Mouse (Mus musculus): ENCODE data around the gene Chrne.

Chrne gene

GRCm38 (mm10) chr11:70591733-70592132 lies 27.3 kb downstream of the Chrne start:
- Histone ChIP-seq H3K36me3 (ENCODE audit: control insufficient read depth, insufficient read depth, low read length, poor library complexity, severe bottlenecking) (no peaks in the 10 kb centered on the region), H3K27me3 (ENCODE audit: control insufficient read depth, insufficient read depth, low read length, poor library complexity, severe bottlenecking) (no peaks in the 10 kb centered on the region)
- no peak for DNase-seq (ENCODE audit: low read depth, low spot score)

GRCm38 (mm10) chr11:70586954-70587353 lies 32.1 kb downstream of the Chrne start:
- no peaks in the 10 kb centered on the region for H3K36me3 ChIP-seq (ENCODE audit: control insufficient read depth, insufficient read depth, low read length, poor library complexity, severe bottlenecking)
- no peaks in the 10 kb centered on the region for H3K27me3 ChIP-seq (ENCODE audit: control insufficient read depth, insufficient read depth, low read length, poor library complexity, severe bottlenecking)
- DNase-seq (ENCODE audit: low read depth, low spot score), result no peak

- Histone ChIP-seq H3K27me3 (ENCODE audit: control insufficient read depth, insufficient read depth, low read length, poor library complexity, severe bottlenecking) (no peaks in the 10 kb centered on the region), H3K36me3 (ENCODE audit: control insufficient read depth, insufficient read depth, low read length, poor library complexity, severe bottlenecking) (no peaks in the 10 kb centered on the region)
- no peak for DNase-seq (ENCODE audit: low read depth, low spot score)
These were observed 32.8 kb downstream of the Chrne start for GRCm38 (mm10) chr11:70586261-70586660.

GRCm38 (mm10) chr11:70585457-70585856 lies 33.6 kb downstream of the Chrne start:
- DNase-seq (ENCODE audit: low read depth, low spot score), result no peak
- Histone ChIP-seq H3K36me3 (ENCODE audit: control insufficient read depth, insufficient read depth, low read length, poor library complexity, severe bottlenecking) (no peaks in the 10 kb centered on the region), H3K27me3 (ENCODE audit: control insufficient read depth, insufficient read depth, low read length, poor library complexity, severe bottlenecking) (no peaks in the 10 kb centered on the region)

GRCm38 (mm10) chr11:70583775-70584174 lies 35.2 kb downstream of the Chrne start:
- H3K36me3 ChIP-seq (ENCODE audit: control insufficient read depth, insufficient read depth, low read length, poor library complexity, severe bottlenecking), result no peaks in the 10 kb centered on the region
- DNase-seq (ENCODE audit: low read depth, low spot score), result no peak

GRCm38 (mm10) chr11:70583022-70583714 lies 35.8 kb downstream of the Chrne start:
- no peaks in the 10 kb centered on the region for H3K27me3 ChIP-seq (ENCODE audit: control insufficient read depth, insufficient read depth, low read length, poor library complexity, severe bottlenecking)
- DNase-seq (ENCODE audit: low read depth, low spot score), result no peak
- H3K36me3 ChIP-seq (ENCODE audit: control insufficient read depth, insufficient read depth, low read length, poor library complexity, severe bottlenecking), result no peaks in the 10 kb centered on the region

More at GRCm38 (mm10) chr11:70583775-70584174, 35.2 kb downstream of the Chrne start:
- no peaks in the 10 kb centered on the region for H3K27me3 ChIP-seq (ENCODE audit: control insufficient read depth, insufficient read depth, low read length, poor library complexity, severe bottlenecking)

GRCm38 (mm10) chr11:70582196-70582595 lies 36.8 kb downstream of the Chrne start:
- Histone ChIP-seq H3K36me3 (ENCODE audit: control insufficient read depth, insufficient read depth, low read length, poor library complexity, severe bottlenecking) (no peaks in the 10 kb centered on the region), H3K27me3 (ENCODE audit: control insufficient read depth, insufficient read depth, low read length, poor library complexity, severe bottlenecking) (no peaks in the 10 kb centered on the region)
- no peak for DNase-seq (ENCODE audit: low read depth, low spot score)

GRCm38 (mm10) chr11:70580921-70581320 lies 38.1 kb downstream of the Chrne start:
- peak; percentile 46 for DNase-seq (ENCODE audit: low read depth, low spot score)
- no peaks in the 10 kb centered on the region for H3K27me3 ChIP-seq (ENCODE audit: control insufficient read depth, insufficient read depth, low read length, poor library complexity, severe bottlenecking)
- H3K36me3 ChIP-seq (ENCODE audit: control insufficient read depth, insufficient read depth, low read length, poor library complexity, severe bottlenecking), result no peaks in the 10 kb centered on the region

- H3K27me3 ChIP-seq (ENCODE audit: control insufficient read depth, insufficient read depth, low read length, poor library complexity, severe bottlenecking), result no peaks in the 10 kb centered on the region
- no peaks in the 10 kb centered on the region for H3K36me3 ChIP-seq (ENCODE audit: control insufficient read depth, insufficient read depth, low read length, poor library complexity, severe bottlenecking)
- DNase-seq (ENCODE audit: low read depth, low spot score), result no peak
These were observed 38.7 kb downstream of the Chrne start for GRCm38 (mm10) chr11:70580358-70580720.

GRCm38 (mm10) chr11:70579710-70580357 lies 39.2 kb downstream of the Chrne start:
- Histone ChIP-seq H3K27me3 (ENCODE audit: control insufficient read depth, insufficient read depth, low read length, poor library complexity, severe bottlenecking) (no peaks in the 10 kb centered on the region), H3K36me3 (ENCODE audit: control insufficient read depth, insufficient read depth, low read length, poor library complexity, severe bottlenecking) (no peaks in the 10 kb centered on the region)
- no peak for DNase-seq (ENCODE audit: low read depth, low spot score)

GRCm38 (mm10) chr11:70578962-70579361 lies 40.1 kb downstream of the Chrne start:
- Histone ChIP-seq H3K27me3 (ENCODE audit: control insufficient read depth, insufficient read depth, low read length, poor library complexity, severe bottlenecking) (no peaks in the 10 kb centered on the region), H3K36me3 (ENCODE audit: control insufficient read depth, insufficient read depth, low read length, poor library complexity, severe bottlenecking) (no peaks in the 10 kb centered on the region)
- no peak for DNase-seq (ENCODE audit: low read depth, low spot score)

- no peak for DNase-seq (ENCODE audit: low read depth, low spot score)
- no peaks in the 10 kb centered on the region for H3K27me3 ChIP-seq (ENCODE audit: control insufficient read depth, insufficient read depth, low read length, poor library complexity, severe bottlenecking)
- no peaks in the 10 kb centered on the region for H3K36me3 ChIP-seq (ENCODE audit: control insufficient read depth, insufficient read depth, low read length, poor library complexity, severe bottlenecking)
These were observed 41.8 kb downstream of the Chrne start for GRCm38 (mm10) chr11:70577201-70577600.

- H3K27me3 ChIP-seq (ENCODE audit: control insufficient read depth, insufficient read depth, low read length, poor library complexity, severe bottlenecking), result no peaks in the 10 kb centered on the region
- H3K36me3 ChIP-seq (ENCODE audit: control insufficient read depth, insufficient read depth, low read length, poor library complexity, severe bottlenecking), result no peaks in the 10 kb centered on the region
- no peak for DNase-seq (ENCODE audit: low read depth, low spot score)
These were observed 45.1 kb downstream of the Chrne start for GRCm38 (mm10) chr11:70573872-70574271.

GRCm38 (mm10) chr11:70572348-70572902 lies 46.6 kb downstream of the Chrne start:
- Histone ChIP-seq H3K36me3 (ENCODE audit: control insufficient read depth, insufficient read depth, low read length, poor library complexity, severe bottlenecking) (no peaks in the 10 kb centered on the region), H3K27me3 (ENCODE audit: control insufficient read depth, insufficient read depth, low read length, poor library complexity, severe bottlenecking) (no peaks in the 10 kb centered on the region)
- DNase-seq (ENCODE audit: low read depth, low spot score), result no peak

- H3K36me3 ChIP-seq (ENCODE audit: control insufficient read depth, insufficient read depth, low read length, poor library complexity, severe bottlenecking), result no peaks in the 10 kb centered on the region
- H3K27me3 ChIP-seq (ENCODE audit: control insufficient read depth, insufficient read depth, low read length, poor library complexity, severe bottlenecking), result no peaks in the 10 kb centered on the region
- no peak for DNase-seq (ENCODE audit: low read depth, low spot score)
These were observed 47.4 kb downstream of the Chrne start for GRCm38 (mm10) chr11:70571641-70572040.
